Mouse (Mus musculus): ENCODE results near the gene Crtc2.

- TF ChIP-seq CHD2 (IDR thresholded peaks at IDR 0.05; ENCODE audit: low read depth, low read length) (no peak), MAFK (IDR thresholded peaks at IDR 0.05; ENCODE audit: insufficient read depth, low read depth, low read length) (no peak), ZC3H11A (IDR thresholded peaks at IDR 0.05; ENCODE audit: borderline replicate concordance, low read depth, low read length) (no peak), ZNF384 (IDR thresholded peaks at IDR 0.05; ENCODE audit: low read depth, low read length) (no peak)
These were observed 14.2 kb downstream of the Crtc2 start for GRCm38 (mm10) chr3:90268190-90268589.
